Mouse (Mus musculus): ENCODE measurements around the gene Xpa.

GRCm38 (mm10) chr4:46177018-46177417, 19.1 kb downstream of the Xpa start:
- no peak for TF ChIP-seq CTCF (IDR thresholded peaks at IDR 0.05)
- no peak for TF ChIP-seq EP300 (IDR thresholded peaks at IDR 0.05)

Data from lung, postnatal 0 days (tissue).